Mouse (Mus musculus) limb, embryonic 14.5 days (tissue): ENCODE data around the gene Cd36. TPM values are rescaled to one million over a fixed set of nuclear protein-coding genes. Genes with fewer than 3 reads are reported as not detected.
A peak's percentile ranks its signal among the peaks of the same experiment; 100 is the strongest.

ENCODE experiments used
- ATAC-seq: fragments of 200-750 bp; cut with Nextera tagmentation; 2 replicates; pipeline ENCODE4 v1.8.0; 2017; ENCODE audit warnings: low read depth, moderate number of reproducible peaks, moderate TSS enrichment; ENCODE audit not compliant: low FRiP score
- DNase-seq: peaks from one replicate; pipeline ENCODE4 v3.0.0-alpha.2; 2015; ENCODE audit warnings: low spot score
- H3K27ac ChIP-seq: fragments of 300-500 bp; sonication (generic); replicated peaks from 2 replicates; pipeline ENCODE4 v1.5.1; 2014; ENCODE audit warnings: low read depth, mild to moderate bottlenecking, low read length, moderate library complexity, mixed read lengths
- H3K27me3 ChIP-seq: fragments of 300-500 bp; sonication (generic); 2 replicates; pipeline ENCODE4 v1.6.1; 2014; ENCODE audit warnings: low read length, mixed read lengths; ENCODE audit not compliant: control insufficient read depth, insufficient read depth
- H3K36me3 ChIP-seq: fragments of 300-500 bp; sonication (generic); 2 replicates; pipeline ENCODE4 v1.6.1; 2014; ENCODE audit warnings: mild to moderate bottlenecking, low read length, moderate library complexity, mixed read lengths; ENCODE audit not compliant: control insufficient read depth, insufficient read depth
- H3K4me1 ChIP-seq: fragments of 300-500 bp; sonication (generic); 2 replicates; pipeline ENCODE4 v1.6.1; 2014; ENCODE audit warnings: antibody characterized with exemption, low read length, mixed read lengths; ENCODE audit not compliant: control insufficient read depth, insufficient read depth
- H3K4me2 ChIP-seq: fragments of 300-500 bp; sonication (generic); replicated peaks from 2 replicates; pipeline ENCODE4 v1.6.1; 2014; ENCODE audit warnings: low read depth, mild to moderate bottlenecking, low read length, moderate library complexity; ENCODE audit not compliant: severe bottlenecking
- H3K4me3 ChIP-seq: fragments of 300-500 bp; sonication (generic); replicated peaks from 2 replicates; pipeline ENCODE4 v1.5.1; 2014; ENCODE audit warnings: low read length
- H3K9ac ChIP-seq: fragments of 300-500 bp; sonication (generic); 2 replicates; pipeline ENCODE4 v1.6.1; 2014; ENCODE audit warnings: mild to moderate bottlenecking, low read depth, low read length, moderate library complexity; ENCODE audit not compliant: severe bottlenecking
- H3K9me3 ChIP-seq: fragments of 300-500 bp; sonication (generic); 2 replicates; pipeline ENCODE4 v1.6.1; 2016; ENCODE audit warnings: low read length; ENCODE audit not compliant: control insufficient read depth
- POLR2A ChIP-seq: fragments of 200-500 bp; IDR thresholded peaks from 2 replicates; pipeline ENCODE4 v1.8.0; 2012; ENCODE audit warnings: inconsistent platforms, mild to moderate bottlenecking, moderate library complexity, borderline replicate concordance; ENCODE audit not compliant: insufficient read depth, insufficient read length; ENCODE audit errors: extremely low read depth
- WGBS: fragments of 180-500 bp; shearing (Covaris S2); extraction: QIAGEN DNeasy Blood & Tissue Kit; methylation state at CpG from one replicate; pipeline ENCODE4 v1.1.7; 2014; 5-methylcytosine and 5-hydroxymethylcytosine counted together
- polyA plus RNA-seq, 2 experiments: library from polyadenylated mRNA; depleted of rRNA in 1 of 2; stranded (reverse) in 1 of 2; unstranded in 1 of 2; fragments of >200 nt; fragmentation: Nextera tagmentation in 1 of 2; extraction: Ambion mirVana in 1 of 2; gene quantifications; 2 replicates each; pipeline versions ENCODE4 v1.2.1 to v1.2.3; 2012 to 2014

Cd36 gene
- polyA plus RNA-seq, 2 experiments: 16.4 to 26.8 TPM

- H3K27ac ChIP-seq: no peak overlapping the region
- no peaks in the 10 kb centered on the region for H3K4me1 ChIP-seq
- no peaks in the 10 kb centered on the region for H3K9me3 ChIP-seq
- no peaks in the 10 kb centered on the region for H3K27me3 ChIP-seq
- no peak overlapping the region for H3K9ac ChIP-seq
- WGBS: 43% methylated on average over 2 of the region's 2 CpGs
- no peak overlapping the region for H3K4me3 ChIP-seq
- TF ChIP-seq POLR2A: no peak
- DNase-seq (no peak), ATAC-seq (no peak)
- no peak overlapping the region for H3K4me2 ChIP-seq
- no peaks in the 10 kb centered on the region for H3K36me3 ChIP-seq
Observed at GRCm38 (mm10) chr5:17830536-17830935, 58.1 kb downstream of the Cd36 start.

- no peaks in the 10 kb centered on the region for H3K27me3 ChIP-seq
- no peaks in the 10 kb centered on the region for H3K36me3 ChIP-seq
- no peak overlapping the region for H3K4me3 ChIP-seq
- DNase-seq (no peak), ATAC-seq (no peak)
- no peak overlapping the region for H3K9ac ChIP-seq
- H3K4me1 ChIP-seq: no peaks in the 10 kb centered on the region
- 80% methylated on average over 15 of the region's 15 CpGs for WGBS
- H3K9me3 ChIP-seq: no peaks in the 10 kb centered on the region
- H3K27ac ChIP-seq: no peak overlapping the region
- H3K4me2 ChIP-seq: no peak overlapping the region
- TF ChIP-seq POLR2A: no peak
Observed at GRCm38 (mm10) chr5:17828713-17829544, 59.7 kb downstream of the Cd36 start.

GRCm38 (mm10) chr5:17821395-17821794 is 67.2 kb downstream of the Cd36 start:
- no peak for DNase-seq
- WGBS: 47% methylated on average over 1 of the region's 1 CpGs
- H3K27me3 ChIP-seq: no peaks in the 10 kb centered on the region

DNA sequence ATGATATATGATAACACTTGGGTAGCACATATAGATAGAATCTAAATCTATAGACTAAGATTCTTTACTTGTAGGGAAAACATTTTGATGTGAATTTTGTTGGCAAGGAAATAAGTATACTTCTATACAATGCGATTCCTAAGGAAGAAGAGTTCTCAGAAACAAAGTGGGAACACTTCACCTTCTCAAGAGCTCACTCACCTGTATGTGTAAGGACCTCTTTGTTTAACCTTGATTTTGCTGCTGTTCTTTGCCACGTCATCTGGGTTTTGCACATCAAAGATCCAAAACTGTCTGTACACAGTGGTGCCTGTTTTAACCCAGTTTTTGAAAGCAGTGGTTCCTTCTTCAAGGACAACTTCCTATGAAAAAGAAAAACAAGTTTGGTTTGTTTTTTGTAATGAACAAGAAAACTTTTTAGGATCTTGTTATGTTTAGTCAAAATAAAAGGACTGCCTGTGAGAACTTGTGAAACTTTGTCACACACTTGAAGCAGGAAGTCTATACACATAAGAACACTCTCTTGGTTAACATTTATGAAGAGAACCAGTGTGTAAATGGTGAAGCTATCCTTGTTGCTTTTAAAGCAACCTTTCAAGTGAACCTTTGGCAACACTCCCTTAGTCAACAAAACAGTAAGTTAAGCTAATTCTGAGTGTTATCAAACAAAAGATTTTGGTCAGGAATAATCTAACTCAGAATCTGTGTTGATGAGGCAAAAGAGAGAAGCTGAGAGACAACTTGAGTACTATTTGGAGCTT is 68.2 kb downstream of the Cd36 start:
- Histone ChIP-seq H3K27me3 (no peaks in the 10 kb centered on the region), H3K27ac (no peak overlapping the region), H3K4me1 (no peaks in the 10 kb centered on the region), H3K36me3 (no peaks in the 10 kb centered on the region), H3K9ac (no peak overlapping the region), H3K4me3 (no peak overlapping the region), H3K4me2 (no peak overlapping the region), H3K9me3 (no peaks in the 10 kb centered on the region)
- 88% methylated on average over 2 of the region's 2 CpGs for WGBS
- ATAC-seq (no peak), DNase-seq (no peak)
- TF ChIP-seq POLR2A: no peak

More at GRCm38 (mm10) chr5:17821395-17821794, 67.2 kb downstream of the Cd36 start:
- H3K9ac ChIP-seq: no peak overlapping the region
- no peaks in the 10 kb centered on the region for H3K4me1 ChIP-seq
- no peaks in the 10 kb centered on the region for H3K36me3 ChIP-seq
- no peak overlapping the region for H3K27ac ChIP-seq
- ATAC-seq: no peak
- H3K9me3 ChIP-seq: no peaks in the 10 kb centered on the region
- no peak overlapping the region for H3K4me3 ChIP-seq
- no peak overlapping the region for H3K4me2 ChIP-seq
- TF ChIP-seq POLR2A: no peak

- no peak overlapping the region for H3K27ac ChIP-seq
- H3K4me2 ChIP-seq: no peak overlapping the region
- no peak overlapping the region for H3K4me3 ChIP-seq
- DNase-seq: peak; percentile 32
- no peak for ATAC-seq
- H3K9me3 ChIP-seq: no peaks in the 10 kb centered on the region
- no peaks in the 10 kb centered on the region for H3K36me3 ChIP-seq
- no peaks in the 10 kb centered on the region for H3K4me1 ChIP-seq
- 6% methylated on average over 2 of the region's 2 CpGs for WGBS
- no peaks in the 10 kb centered on the region for H3K27me3 ChIP-seq
- H3K9ac ChIP-seq: no peak overlapping the region
- no peak for TF ChIP-seq POLR2A
Observed at GRCm38 (mm10) chr5:17816170-17816569, 72.4 kb downstream of the Cd36 start.
